Mouse (Mus musculus): ENCODE measurements around the gene Cbx6.
A peak's percentile ranks its signal among the peaks of the same experiment; 100 is the strongest.

The Cbx6 gene

GRCm38 (mm10) chr15:79803533-79804351 lies 30.7 kb downstream of the Cbx6 start:
- DNase-seq (ENCODE audit: low read depth): no peak

- no peak for DNase-seq (ENCODE audit: low read depth)
Measured at GRCm38 (mm10) chr15:79802304-79802703, 32.2 kb downstream of the Cbx6 start.

GRCm38 (mm10) chr15:79801646-79802045 lies 32.8 kb downstream of the Cbx6 start:
- DNase-seq (ENCODE audit: low read depth): no peak

- DNase-seq (ENCODE audit: low read depth): no peak
Measured at GRCm38 (mm10) chr15:79800701-79801100, 33.8 kb downstream of the Cbx6 start.

GRCm38 (mm10) chr15:79798591-79798990 lies 35.9 kb downstream of the Cbx6 start:
- no peak for DNase-seq (ENCODE audit: low read depth)

GRCm38 (mm10) chr15:79797680-79798079 lies 36.8 kb downstream of the Cbx6 start:
- DNase-seq (ENCODE audit: low read depth): no peak

GRCm38 (mm10) chr15:79797096-79797495 lies 37.4 kb downstream of the Cbx6 start:
- no peak for DNase-seq (ENCODE audit: low read depth)

GRCm38 (mm10) chr15:79796256-79796655 lies 38.2 kb downstream of the Cbx6 start:
- no peak for DNase-seq (ENCODE audit: low read depth)

GRCm38 (mm10) chr15:79794173-79794572 lies 40.3 kb downstream of the Cbx6 start:
- DNase-seq (ENCODE audit: low read depth): no peak

- no peak for DNase-seq (ENCODE audit: low read depth)
Measured at GRCm38 (mm10) chr15:79793076-79793475, 41.4 kb downstream of the Cbx6 start.

- DNase-seq (ENCODE audit: low read depth): no peak
Measured at GRCm38 (mm10) chr15:79792455-79792854, 42.0 kb downstream of the Cbx6 start.

- DNase-seq (ENCODE audit: low read depth): no peak
Measured at GRCm38 (mm10) chr15:79791502-79791901, 43.0 kb downstream of the Cbx6 start.

GRCm38 (mm10) chr15:79790905-79791304 lies 43.6 kb downstream of the Cbx6 start:
- DNase-seq (ENCODE audit: low read depth): no peak

GRCm38 (mm10) chr15:79790111-79790510 lies 44.4 kb downstream of the Cbx6 start:
- no peak for DNase-seq (ENCODE audit: low read depth)

GRCm38 (mm10) chr15:79787815-79788214 lies 46.7 kb downstream of the Cbx6 start:
- no peak for DNase-seq (ENCODE audit: low read depth)

- DNase-seq (ENCODE audit: low read depth): no peak
Measured at GRCm38 (mm10) chr15:79785056-79785455, 49.4 kb downstream of the Cbx6 start.

- no peak for DNase-seq (ENCODE audit: low read depth)
Measured at GRCm38 (mm10) chr15:79777749-79778148, 56.7 kb downstream of the Cbx6 start, which contains the start of gene Dnal4. Gene Dnal4 (minus strand): TSS chr15:79777849.

- no peak for DNase-seq (ENCODE audit: low read depth)
Measured at GRCm38 (mm10) chr15:79775662-79776061, 58.8 kb downstream of the Cbx6 start.

GRCm38 (mm10) chr15:79774117-79775027 lies 60.1 kb downstream of the Cbx6 start:
- DNase-seq (ENCODE audit: low read depth): peak; percentile 96

All from fibroblast of lung, adult 2 months (primary cell).